Mouse (Mus musculus) liver, postnatal 0 days (tissue): ENCODE data around the gene Ly6f.

Source experiments
- CTCF ChIP-seq: sonication (generic); IDR thresholded peaks from 2 replicates; pipeline ENCODE4 v1.5.1; 2016; ENCODE audit warnings: antibody characterized with exemption, low read depth
- EP300 ChIP-seq: IDR thresholded peaks from 2 replicates; pipeline ENCODE4 v1.6.1; 2016; ENCODE audit warnings: antibody characterized with exemption, low read depth, mild to moderate bottlenecking

DNA sequence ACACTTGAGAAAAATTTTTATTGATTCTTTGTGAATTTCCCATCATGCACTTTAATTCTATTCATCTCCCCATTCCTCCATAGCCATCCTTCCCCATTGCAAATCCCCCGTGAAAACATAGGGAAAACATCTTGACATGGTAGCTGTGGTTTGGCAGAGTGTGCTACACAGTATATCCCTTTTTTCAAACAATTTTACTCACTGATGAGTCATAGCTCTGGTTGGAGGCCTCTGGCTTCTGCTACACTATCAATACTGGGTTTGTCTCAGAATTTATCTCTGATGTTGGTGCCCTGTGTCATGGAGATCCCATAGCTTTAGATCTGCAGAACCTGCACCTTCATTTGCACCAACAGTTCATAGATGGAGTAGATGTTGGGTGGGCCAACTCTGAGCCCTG, 24.2 kb downstream of the Ly6f start:
- TF ChIP-seq CTCF, result no peak
- TF ChIP-seq EP300, result no peak
